Mouse (Mus musculus): ENCODE results near the gene Adamts13. TPM values are rescaled to one million over a fixed set of nuclear protein-coding genes. Genes with fewer than 3 reads are reported as not detected.

Gene Adamts13
- polyA plus RNA-seq, 1 experiment: 0.04 TPM

- DNase-seq (ENCODE audit: low read depth): no peak
These were observed 6.0 kb upstream of the Adamts13 start for GRCm38 (mm10) chr2:26967262-26967661.

- DNase-seq (ENCODE audit: low read depth): no peak
These were observed 744 bp downstream of the Adamts13 start for GRCm38 (mm10) chr2:26973960-26974359.

- DNase-seq (ENCODE audit: low read depth): no peak
These were observed 7.1 kb downstream of the Adamts13 start for GRCm38 (mm10) chr2:26980361-26980760.

GRCm38 (mm10) chr2:26984179-26984578, 11.0 kb downstream of the Adamts13 start:
- DNase-seq (ENCODE audit: low read depth): no peak

GRCm38 (mm10) chr2:26984640-26985039, 11.4 kb downstream of the Adamts13 start:
- no peak for DNase-seq (ENCODE audit: low read depth)

GRCm38 (mm10) chr2:26993936-26994335, 20.7 kb downstream of the Adamts13 start:
- DNase-seq (ENCODE audit: low read depth): no peak

- DNase-seq (ENCODE audit: low read depth): no peak
These were observed 24.3 kb downstream of the Adamts13 start for GRCm38 (mm10) chr2:26997498-26997897.

GRCm38 (mm10) chr2:26997993-26998392, 24.8 kb downstream of the Adamts13 start:
- no peak for DNase-seq (ENCODE audit: low read depth)

GRCm38 (mm10) chr2:27006255-27006654, 33.0 kb downstream of the Adamts13 start:
- DNase-seq (ENCODE audit: low read depth): no peak

- DNase-seq (ENCODE audit: low read depth): no peak
These were observed 34.5 kb downstream of the Adamts13 start for GRCm38 (mm10) chr2:27007701-27008100.

GRCm38 (mm10) chr2:27009714-27010244, 36.6 kb downstream of the Adamts13 start, which contains the start of gene Cacfd1:
Gene Cacfd1 (plus strand): TSS chr2:27009926.
- DNase-seq (ENCODE audit: low read depth): no peak

GRCm38 (mm10) chr2:27017802-27018201, 44.6 kb downstream of the Adamts13 start:
- no peak for DNase-seq (ENCODE audit: low read depth)

GRCm38 (mm10) chr2:27019530-27019929, 46.3 kb downstream of the Adamts13 start:
- DNase-seq (ENCODE audit: low read depth): no peak

GRCm38 (mm10) chr2:27021103-27021502, 47.9 kb downstream of the Adamts13 start:
- DNase-seq (ENCODE audit: low read depth): no peak

GRCm38 (mm10) chr2:27022612-27023011, 49.4 kb downstream of the Adamts13 start:
- no peak for DNase-seq (ENCODE audit: low read depth)

- DNase-seq (ENCODE audit: low read depth): no peak
These were observed 50.9 kb downstream of the Adamts13 start for GRCm38 (mm10) chr2:27024136-27024535.

GRCm38 (mm10) chr2:27025545-27025944, 52.3 kb downstream of the Adamts13 start:
- DNase-seq (ENCODE audit: low read depth): no peak

- DNase-seq (ENCODE audit: low read depth): no peak
These were observed 53.1 kb downstream of the Adamts13 start for GRCm38 (mm10) chr2:27026332-27026731.

- DNase-seq (ENCODE audit: low read depth): no peak
These were observed 53.8 kb downstream of the Adamts13 start for GRCm38 (mm10) chr2:27026857-27027617.

GRCm38 (mm10) chr2:27027618-27028436, 54.6 kb downstream of the Adamts13 start, which contains the start of gene Slc2a6:
Gene Slc2a6 (minus strand): TSS chr2:27027998.
- no peak for DNase-seq (ENCODE audit: low read depth)

GRCm38 (mm10) chr2:27028437-27029015, 55.3 kb downstream of the Adamts13 start:
- DNase-seq (ENCODE audit: low read depth): no peak

- DNase-seq (ENCODE audit: low read depth): no peak
These were observed 59.1 kb downstream of the Adamts13 start for GRCm38 (mm10) chr2:27032361-27032760.

Data from gonadal fat pad, adult 2 months (tissue).